Mouse (Mus musculus): ENCODE measurements around the gene Sept9.

- TF ChIP-seq POLR2AphosphoS2 (IDR thresholded peaks at IDR 0.05; ENCODE audit: insufficient read length, low read depth) (no peak), POLR2A (IDR thresholded peaks at IDR 0.05; ENCODE audit: insufficient read length, low read depth) (no peak)
These were observed 88.3 kb downstream of the Sept9 start for GRCm38 (mm10) chr11:117287792-117288191.
